Mouse (Mus musculus) left cerebral cortex, adult 9 months (tissue): ENCODE measurements around the gene Cwc27.

ENCODE experiments used
- DNase-seq, 2 experiments: peaks; one replicate each; pipeline ENCODE4 v3.0.0; 2022; ENCODE audit warnings: low spot score in 2 of 2

The Cwc27 gene

DNA sequence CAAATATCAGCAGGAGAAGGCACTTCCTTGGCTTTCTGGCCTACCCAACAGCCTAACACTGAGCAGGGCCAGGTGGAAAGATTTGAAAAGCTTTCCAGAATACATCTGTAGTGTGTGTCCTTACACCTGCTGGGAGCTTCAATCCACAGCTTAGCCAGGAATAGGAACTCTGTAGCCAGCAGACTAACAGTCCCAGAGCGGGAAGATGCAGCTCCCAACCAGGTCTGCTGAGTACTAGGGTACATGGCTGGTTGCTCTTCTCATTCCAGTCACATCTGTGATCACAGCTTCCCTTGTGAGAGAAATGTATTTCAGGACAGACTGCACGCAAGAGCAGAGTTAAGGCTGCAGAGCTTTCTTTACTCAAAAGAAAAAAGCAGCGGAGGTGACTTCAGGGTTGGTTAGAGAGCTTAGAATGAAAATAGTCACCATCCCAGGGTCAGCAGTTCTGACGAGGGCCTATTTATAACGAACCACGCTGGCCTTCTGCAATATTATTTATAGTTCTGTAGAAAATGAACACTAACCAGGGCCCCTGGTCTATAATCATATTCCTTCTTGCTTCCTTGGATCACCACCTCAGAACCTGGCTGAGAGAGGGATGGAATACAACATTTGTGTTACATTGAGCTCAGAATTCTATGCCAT lies 171.0 kb downstream of the Cwc27 start:
- no peak for DNase-seq

- DNase-seq: no peak
Measured at GRCm38 (mm10) chr13:104644185-104644584, 172.8 kb downstream of the Cwc27 start.

DNA sequence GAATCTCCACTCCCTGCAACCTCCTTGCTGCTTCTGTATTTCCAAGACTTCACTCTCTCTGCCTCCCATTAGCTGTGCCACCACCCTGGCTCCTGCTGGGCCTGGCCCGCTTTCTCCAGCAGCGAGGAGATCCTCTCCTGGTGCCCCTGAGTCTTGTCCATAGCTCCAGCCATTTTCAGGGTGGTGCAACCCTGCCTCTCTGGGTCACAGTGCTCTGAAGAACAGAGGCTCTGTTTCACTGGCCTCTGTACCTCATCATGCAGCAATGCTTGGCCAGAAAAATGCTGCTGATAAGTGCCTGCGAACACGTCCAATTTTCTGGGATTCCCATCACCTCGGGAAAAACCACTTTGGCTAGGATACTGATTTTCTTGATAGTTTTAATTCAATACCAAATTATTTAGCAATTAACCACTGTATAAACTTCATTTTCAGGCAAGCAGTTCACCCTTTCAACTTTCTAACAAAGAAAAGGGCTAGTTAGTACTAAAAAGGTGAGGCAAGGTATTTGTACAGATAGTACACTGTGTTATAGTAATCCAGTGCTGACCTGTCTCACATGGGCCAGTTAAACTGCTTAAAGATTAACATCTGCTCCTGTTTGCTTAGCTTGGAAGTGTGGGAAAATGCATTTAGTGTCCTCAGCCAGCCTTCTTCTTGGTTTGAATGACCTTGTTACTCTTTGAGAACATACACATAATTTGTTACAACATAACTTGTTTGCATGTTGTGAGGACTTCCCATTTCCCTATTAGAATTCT lies 176.1 kb downstream of the Cwc27 start:
- DNase-seq: no peak

GRCm38 (mm10) chr13:104638988-104639387 lies 178.0 kb downstream of the Cwc27 start:
- no peak for DNase-seq

DNA sequence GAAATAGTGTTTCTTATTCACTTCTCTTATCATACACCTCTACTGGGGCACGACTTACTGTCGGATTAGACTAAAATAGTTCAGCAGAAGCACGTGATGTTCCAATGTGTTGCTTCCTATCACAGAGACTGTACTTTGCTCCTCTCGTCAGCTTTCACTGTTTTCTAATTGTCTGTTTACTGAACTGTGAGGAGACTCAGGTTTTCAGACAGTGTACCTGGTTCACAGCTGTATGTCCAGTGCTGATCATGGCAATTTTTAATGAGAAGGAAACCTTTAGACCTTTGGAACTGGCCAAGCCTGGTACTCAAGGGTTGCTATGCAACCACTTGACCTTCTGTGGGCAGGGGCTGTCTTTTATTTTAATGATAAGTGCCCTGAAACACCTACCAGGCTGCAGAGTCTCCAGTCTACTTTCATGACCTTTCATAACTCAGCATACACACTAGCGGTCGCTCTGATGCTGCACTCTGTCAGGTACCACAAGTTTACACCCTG lies 180.9 kb downstream of the Cwc27 start:
- DNase-seq: no peak

DNA sequence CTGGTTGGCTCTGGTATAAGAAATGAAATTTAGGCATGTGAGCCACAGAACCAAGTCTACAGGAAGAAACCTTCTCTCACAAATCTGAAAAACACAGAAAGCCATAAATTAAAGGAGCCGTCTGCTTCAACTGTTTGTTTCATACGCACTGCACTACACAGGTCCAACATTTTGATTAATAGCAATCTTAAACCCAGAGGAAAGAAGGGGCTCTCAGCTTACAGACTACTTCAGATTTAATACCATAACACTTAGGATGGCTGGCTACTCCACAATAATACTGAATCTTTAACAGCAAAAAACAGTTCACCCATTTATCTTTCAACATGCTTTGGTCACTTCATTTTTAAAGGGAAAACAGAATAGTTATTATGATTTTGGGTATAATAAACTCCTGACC lies 182.2 kb downstream of the Cwc27 start:
- no peak for DNase-seq

DNA sequence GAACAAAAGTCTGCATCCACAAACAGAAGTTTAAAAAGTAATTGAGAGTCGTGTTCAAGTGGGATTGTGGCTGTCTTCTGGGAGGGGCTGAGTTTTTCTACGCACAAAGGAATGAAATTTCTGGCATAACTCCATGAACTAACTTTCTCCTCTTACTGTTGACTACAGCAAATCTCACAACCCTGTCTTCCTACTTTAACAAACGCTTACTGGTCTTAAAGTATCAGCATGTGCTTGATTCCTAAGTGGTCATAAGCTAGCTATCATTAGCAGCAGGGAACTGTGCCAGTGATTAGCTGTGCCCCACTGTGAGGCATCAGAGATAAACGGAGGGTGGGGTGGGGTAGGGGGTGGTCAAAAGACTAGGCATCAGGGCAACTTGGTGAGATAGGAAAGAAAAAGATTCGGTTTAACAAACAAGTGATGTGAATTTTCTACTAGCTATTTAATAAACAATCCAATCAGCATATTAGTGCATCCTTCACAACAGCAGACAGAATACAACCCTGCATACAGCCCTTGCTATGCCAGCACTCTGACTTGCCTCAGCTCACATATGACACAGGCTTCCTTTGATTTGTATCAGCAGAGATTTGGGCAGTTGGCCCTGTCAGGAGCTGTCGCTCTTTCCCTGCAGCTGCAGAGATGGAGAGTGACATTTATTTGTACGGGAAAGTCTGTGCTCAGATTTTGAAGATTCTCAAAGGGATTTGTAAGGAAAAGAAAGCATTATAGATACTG lies 184.3 kb downstream of the Cwc27 start:
- no peak for DNase-seq

DNA sequence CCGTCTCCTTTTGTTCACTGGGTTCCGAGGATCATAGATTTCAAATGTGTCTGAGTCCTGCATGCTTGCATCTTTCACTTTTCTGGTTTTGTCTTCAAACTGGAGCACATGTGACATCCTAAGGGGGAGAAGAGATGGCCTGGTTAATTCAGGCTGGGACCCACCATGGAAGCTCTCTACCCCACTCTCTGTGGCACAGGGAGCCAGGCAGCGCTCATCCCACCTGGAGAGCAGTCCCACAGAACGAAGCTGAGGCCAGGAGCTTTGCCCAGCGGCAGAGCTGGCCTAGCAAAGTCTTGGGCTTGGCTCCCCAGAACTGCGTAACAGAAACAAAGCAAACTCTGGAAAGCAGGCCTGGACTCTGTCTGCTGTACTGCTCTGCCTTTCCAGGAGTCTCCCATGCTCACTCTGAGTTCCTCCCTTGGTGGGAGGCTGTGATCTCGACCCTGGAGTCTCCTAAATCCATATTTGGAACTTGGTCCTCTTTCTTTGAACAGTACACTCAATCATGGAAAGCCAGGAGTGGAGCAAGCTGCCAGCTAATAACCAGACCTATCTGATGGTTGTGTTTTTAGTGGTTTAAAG lies 185.2 kb downstream of the Cwc27 start:
- no peak for DNase-seq

DNA sequence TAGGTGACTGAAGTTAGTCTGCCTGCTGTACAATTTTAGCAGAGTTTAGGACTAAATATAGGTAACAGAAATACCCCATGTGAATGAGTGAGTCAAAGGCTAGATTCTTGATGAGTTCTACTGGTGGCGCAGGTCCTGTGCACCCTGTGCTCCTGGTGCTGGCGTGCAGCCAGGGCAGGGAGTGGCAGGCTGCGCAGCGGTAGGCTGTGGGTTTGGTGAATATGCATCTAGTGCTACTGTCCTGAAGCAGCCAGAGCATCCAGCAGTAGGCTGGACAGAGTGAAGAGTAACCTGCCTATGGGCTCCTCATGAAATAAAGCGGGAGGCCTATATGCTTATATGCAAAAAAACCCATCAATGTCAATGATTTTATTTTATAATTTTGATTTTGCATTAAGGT lies 186.1 kb downstream of the Cwc27 start:
- DNase-seq: no peak

DNA sequence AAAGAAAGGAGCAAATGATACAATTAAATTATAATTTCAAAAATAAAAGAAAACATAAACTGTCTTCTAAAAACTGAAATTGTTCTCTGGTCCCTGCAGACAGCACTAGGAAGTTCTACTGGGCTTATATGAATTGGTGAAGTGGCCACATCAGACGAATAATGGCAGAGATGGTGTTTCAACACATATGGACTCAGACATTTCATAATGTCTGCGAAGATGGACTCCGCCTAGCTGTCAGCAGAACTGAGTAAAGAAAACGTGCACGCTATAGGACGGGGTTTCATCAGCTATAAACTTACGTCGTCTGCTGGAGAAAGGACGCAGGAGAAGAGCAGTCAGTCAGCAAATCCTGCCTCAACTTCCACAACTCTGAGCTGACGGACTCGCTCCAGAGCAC lies 187.3 kb downstream of the Cwc27 start:
- no peak for DNase-seq

- DNase-seq: no peak
Measured at GRCm38 (mm10) chr13:104628019-104628418, 188.9 kb downstream of the Cwc27 start.

DNA sequence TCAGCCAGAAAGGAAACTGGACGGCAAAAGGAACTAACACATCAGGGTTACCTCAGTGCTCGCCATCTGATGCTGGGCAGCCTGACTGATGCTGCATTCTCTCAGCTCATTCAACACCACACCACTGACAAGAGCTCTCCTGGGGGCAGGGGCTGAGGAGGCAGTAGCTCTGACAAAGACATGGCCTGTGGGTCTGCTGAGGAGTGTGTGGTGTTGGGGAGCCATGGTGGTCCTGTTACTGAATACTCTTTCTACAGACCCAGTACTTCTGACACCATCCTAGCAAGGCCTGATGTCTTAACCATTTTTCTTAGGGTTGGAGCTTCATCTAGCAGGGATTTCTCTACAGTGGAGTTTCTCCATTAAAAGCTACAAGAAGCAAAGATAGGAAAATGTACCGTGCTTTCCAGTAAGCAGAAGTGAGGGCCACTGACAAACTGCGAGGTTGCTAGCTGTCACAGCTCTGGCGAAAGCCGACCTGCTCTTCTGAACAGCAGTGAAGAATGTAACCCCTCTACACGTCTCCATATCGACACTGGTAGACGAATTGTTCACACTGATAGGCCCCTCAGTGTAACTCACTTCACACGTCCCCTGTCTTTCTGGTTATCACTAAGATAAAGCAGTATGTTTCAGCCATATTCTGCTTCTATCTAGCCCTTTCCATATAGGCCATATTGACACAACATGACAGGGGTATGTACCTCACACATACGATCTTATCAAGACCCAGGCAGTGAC lies 189.6 kb downstream of the Cwc27 start:
- DNase-seq: no peak

DNA sequence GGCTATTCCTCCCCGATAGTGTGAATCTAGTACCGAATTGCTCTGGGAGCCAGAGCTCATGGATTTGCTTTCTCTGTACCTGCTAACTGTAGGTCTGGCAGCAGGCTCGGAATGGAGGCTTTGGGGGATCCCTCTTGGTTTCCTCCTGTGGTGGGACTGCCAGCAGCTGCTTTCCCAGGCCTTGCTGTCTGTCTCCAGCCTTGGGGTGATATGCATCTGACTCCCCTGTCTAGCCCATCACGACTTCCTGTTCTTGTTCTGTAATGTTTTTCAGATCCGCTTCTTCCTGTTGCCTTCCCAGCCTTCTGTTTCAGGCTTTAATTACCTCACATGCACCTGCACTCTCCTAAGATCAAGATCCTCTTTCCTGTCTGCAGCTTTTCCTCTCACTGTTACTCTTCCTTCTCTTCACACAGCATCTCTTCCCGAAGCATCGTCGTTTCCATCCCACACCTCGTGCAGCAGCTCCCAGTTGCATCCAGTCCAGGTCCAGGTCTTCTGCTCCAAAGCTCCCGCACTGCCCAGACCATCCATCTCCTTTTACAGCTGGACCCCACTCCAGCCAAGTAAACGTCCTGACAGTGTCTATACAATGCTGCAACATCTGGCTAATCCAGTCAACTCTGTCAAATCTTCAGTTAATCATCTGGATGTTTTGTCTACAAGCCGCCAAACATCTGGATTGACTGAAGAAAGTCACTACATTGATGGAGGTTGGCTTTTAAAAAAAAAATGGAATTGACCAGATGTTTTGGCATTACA lies 193.6 kb downstream of the Cwc27 start:
- no peak for DNase-seq

- DNase-seq: no peak
Measured at GRCm38 (mm10) chr13:104622102-104622743, 194.7 kb downstream of the Cwc27 start.

DNA sequence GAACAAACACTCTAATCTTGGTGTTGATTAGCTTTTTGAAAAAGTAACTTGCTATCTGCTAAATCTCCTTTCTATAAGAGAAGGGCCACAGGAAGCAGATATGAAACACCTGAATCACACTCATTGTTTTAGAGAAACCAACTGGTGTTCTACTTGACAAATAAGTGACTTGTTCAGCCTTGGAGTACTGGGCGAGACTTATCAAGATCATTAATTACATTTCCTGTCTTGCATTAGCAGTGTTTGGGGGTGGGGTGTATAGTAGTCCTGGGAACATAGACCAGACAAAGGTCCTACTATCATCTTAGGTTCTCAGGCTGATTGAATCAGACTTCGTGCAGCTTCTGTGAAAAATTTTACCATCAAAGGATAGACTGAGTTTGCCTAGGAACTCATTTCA lies 196.5 kb downstream of the Cwc27 start:
- no peak for DNase-seq

GRCm38 (mm10) chr13:104619503-104620288 lies 197.2 kb downstream of the Cwc27 start:
- peak; percentile 37 to 61 for DNase-seq

DNA sequence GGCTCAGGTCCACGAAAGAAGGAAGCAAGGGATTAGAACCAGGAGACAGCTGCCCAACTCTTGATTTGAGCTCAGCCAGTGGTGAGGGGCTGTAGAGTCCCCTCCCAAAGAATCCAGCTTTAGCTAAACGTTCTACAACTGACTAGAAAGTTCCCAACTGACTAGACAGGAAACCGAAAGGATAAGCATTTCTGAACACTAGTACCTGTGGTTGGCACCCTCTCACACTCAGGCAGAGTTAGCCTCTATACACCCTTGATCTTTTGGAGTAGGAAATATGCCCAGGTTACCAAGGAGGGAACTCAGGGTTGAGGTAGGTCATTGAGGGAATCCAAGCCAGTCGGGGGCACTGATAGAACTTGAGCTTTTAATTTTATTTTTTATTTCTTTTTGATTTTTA lies 199.7 kb downstream of the Cwc27 start:
- no peak for DNase-seq

DNA sequence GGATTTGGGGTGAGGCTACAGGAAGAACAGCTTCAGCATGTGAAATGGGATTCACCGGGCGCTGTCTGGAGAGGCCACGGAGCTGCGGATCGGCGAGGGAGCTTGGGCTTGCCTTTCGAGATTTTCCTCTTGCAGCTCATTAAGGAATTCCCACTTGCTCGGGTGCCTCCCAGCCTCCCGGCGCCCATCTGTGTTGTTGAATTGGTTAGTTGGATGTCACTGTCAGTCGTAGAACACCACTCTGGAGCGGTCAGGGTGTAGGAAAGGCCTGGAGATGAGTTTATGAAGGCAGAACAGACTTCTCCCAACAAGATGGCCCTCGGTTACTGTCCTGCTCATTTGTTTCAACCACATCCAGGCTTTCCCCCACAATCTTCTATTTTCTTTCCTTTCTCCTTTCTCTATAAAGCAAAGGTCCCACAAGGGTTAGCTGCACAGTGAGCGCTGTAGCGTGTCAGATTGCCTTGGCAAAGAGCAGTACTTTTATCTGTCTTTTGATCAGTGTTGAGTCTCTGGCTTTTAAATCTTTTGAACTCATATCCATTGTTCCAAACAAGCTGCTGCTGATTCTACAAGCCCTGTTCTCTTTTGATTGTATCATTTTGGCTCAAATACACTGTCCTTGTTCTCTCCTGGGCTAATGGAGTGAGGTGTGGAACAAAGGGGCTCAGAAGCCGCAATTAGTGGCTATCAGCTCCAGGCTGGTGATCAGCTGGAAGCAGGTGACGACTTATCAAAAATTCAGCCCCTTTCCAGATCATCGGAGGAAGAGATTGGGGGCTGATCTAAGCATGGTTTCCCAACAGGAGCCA lies 200.7 kb downstream of the Cwc27 start:
- no peak for DNase-seq

DNA sequence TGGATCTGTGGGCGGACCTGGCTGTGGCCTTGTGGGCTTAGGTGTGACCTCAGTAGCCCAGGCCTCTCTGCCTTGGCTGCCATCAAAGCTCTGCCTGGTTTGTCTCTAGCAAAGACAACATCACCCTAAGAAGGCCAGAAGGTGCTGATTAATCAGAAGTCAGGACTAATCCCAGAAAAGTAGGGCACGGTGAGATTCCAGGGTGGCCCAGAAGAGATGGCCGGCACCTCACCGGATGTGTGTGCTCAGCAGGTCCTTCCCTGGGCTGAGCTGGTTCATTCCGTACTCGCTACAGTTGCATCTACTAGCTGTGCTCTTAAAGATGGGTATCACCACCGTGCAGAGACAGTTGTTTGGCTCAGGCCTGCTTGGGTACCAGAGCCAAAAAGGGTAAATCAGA lies 201.8 kb downstream of the Cwc27 start:
- no peak for DNase-seq
